Comparison of ENCODE assay signal across 33 mouse cellular contexts in the genomic region with DNA sequence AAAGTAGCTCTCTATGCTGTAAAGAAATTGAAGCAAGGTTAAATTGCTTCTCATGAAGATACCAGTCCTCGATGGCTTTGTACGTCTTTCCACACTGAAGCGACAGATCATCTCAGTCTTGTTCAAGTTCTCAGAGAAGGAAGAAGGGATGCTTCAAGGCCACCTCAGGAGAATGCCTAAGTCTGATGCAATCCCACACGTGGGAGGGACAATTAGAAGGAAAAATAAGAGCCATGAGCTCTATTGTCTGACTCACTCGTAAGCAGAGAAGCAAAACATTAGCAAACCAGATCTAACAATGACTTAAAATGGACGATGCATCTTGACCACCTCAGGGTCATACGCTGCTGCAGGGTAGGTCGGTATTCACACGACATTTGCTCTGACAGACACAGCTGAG. TPM values are rescaled to one million over a fixed set of nuclear protein-coding genes. Genes with fewer than 3 reads are reported as not detected.
"Had no signal": no experiment of that assay in that cellular context is flagged by ENCODE, and none has a peak within 500 bp of the region (broad histone marks: within the 10 kb centered on the region; RNA-seq: fewer than 3 reads in every experiment).

No protein-coding gene starts in this region.

- H3K27me3 ChIP-seq: liver, embryonic 13.5 days; neural tube, embryonic 12.5 days; neural tube, embryonic 15.5 days had no signal

- H3K27ac ChIP-seq: kidney, postnatal 0 days; layer of hippocampus, adult 2 months; left cerebral cortex, adult 2 months; liver, embryonic 13.5 days; neural tube, embryonic 12.5 days; neural tube, embryonic 15.5 days had no signal

- DNase-seq: kidney, adult 2 months; kidney, postnatal 25 days; layer of hippocampus, postnatal 36 days; liver, embryonic 13.5 days; lung, adult 2 months; lung, postnatal 14 days; lung, postnatal 4 days; midbrain, embryonic 14.5 days; right cerebral cortex, adult 18-20 months; right cerebral cortex, postnatal 14 days; right cerebral cortex, postnatal 4 days; thymus, postnatal 25 days had no signal

- H3K4me1 ChIP-seq: liver, embryonic 13.5 days; neural tube, embryonic 12.5 days; neural tube, embryonic 15.5 days had no signal

- H3K36me3 ChIP-seq: liver, embryonic 13.5 days; neural tube, embryonic 12.5 days; neural tube, embryonic 15.5 days had no signal

- H3K4me2 ChIP-seq: liver, embryonic 13.5 days; midbrain, embryonic 11.5 days; neural tube, embryonic 12.5 days; neural tube, embryonic 15.5 days had no signal

- H3K4me3 ChIP-seq: layer of hippocampus, adult 2 months; left cerebral cortex, adult 2 months; liver, embryonic 13.5 days; neural tube, embryonic 12.5 days; neural tube, embryonic 15.5 days had no signal

RNA-seq across cellular contexts. Expression of a gene that starts 23.5 kb away (rescaled TPM):
- total RNA-seq: liver, adult 2 months; megakaryocyte progenitor cell, adult 5-6 weeks had no signal
- polyA plus RNA-seq: kidney, embryonic 14.5 days; liver, adult 2 months; liver, embryonic 13.5 days; stomach, embryonic 14.5 days had no signal

RNA-seq across cellular contexts. Expression of a gene that starts 23.9 kb away (rescaled TPM):
- total RNA-seq: layer of hippocampus, adult 2 months; layer of hippocampus, postnatal 10 days; layer of hippocampus, postnatal 36 days; left cerebral cortex, adult 2 months; left cerebral cortex, postnatal 10 days; left cerebral cortex, postnatal 36 days; megakaryocyte progenitor cell, adult 5-6 weeks; megakaryocyte-erythroid progenitor cell, adult 5-6 weeks; midbrain, postnatal 0 days had no signal
- polyA plus RNA-seq: limb, embryonic 11.5 days; lung, embryonic 16.5 days; midbrain, embryonic 11.5 days; midbrain, embryonic 14.5 days; midbrain, postnatal 0 days; neural tube, embryonic 12.5 days; neural tube, embryonic 15.5 days; thymus, postnatal 0 days had no signal

RNA-seq across cellular contexts. Expression of a gene that starts 28.3 kb away (rescaled TPM):
- total RNA-seq: layer of hippocampus, adult 2 months; layer of hippocampus, postnatal 10 days; layer of hippocampus, postnatal 36 days; left cerebral cortex, adult 2 months; left cerebral cortex, postnatal 10 days; left cerebral cortex, postnatal 36 days; liver, adult 2 months; megakaryocyte progenitor cell, adult 5-6 weeks; megakaryocyte-erythroid progenitor cell, adult 5-6 weeks; midbrain, postnatal 0 days had no signal
- polyA plus RNA-seq: kidney, adult 2 months; kidney, embryonic 14.5 days; kidney, postnatal 0 days; large intestine, adult 2 months; limb, embryonic 11.5 days; limb, embryonic 14.5 days; liver, adult 2 months; liver, embryonic 13.5 days; liver, embryonic 16.5 days; lung, adult 2 months; midbrain, embryonic 11.5 days; midbrain, embryonic 14.5 days; midbrain, postnatal 0 days; neural tube, embryonic 12.5 days; neural tube, embryonic 15.5 days; stomach, embryonic 14.5 days; thymus, postnatal 0 days had no signal
